Mouse (Mus musculus): Measurements from ENCODE around the gene Agr3. TPM values are rescaled to one million over a fixed set of nuclear protein-coding genes. Genes with fewer than 3 reads are reported as not detected.

The Agr3 gene
- polyA plus RNA-seq (2016; fragmentation: Nextera tagmentation; extraction: Ambion mirVana): not detected in 2 replicates

- Histone ChIP-seq H3K27ac (no peak within 1 kb of the TSS), H3K9me3 (replicated peaks) (no peaks in the 10 kb centered on the region), H3K4me3 (no peak within 1 kb of the TSS), H3K4me1 (no peaks in the 10 kb centered on the region), H3K36me3 (no peaks in the 10 kb centered on the region), H3K27me3 (ENCODE audit: low read depth, poor library complexity, severe bottlenecking) (no peaks in the 10 kb centered on the region)
- DNase-seq (ENCODE audit: low spot score): no peak
- 92% methylated on average over 9 of the region's 9 CpGs for WGBS
Observed at GRCm38 (mm10) chr12:35925402-35925801, at the start of gene Agr3. Gene Agr3 (plus strand): TSS chr12:35925620.

- Histone ChIP-seq H3K4me3 (no peak overlapping the region), H3K4me1 (no peaks in the 10 kb centered on the region), H3K27ac (no peak overlapping the region), H3K36me3 (no peaks in the 10 kb centered on the region), H3K27me3 (ENCODE audit: low read depth, poor library complexity, severe bottlenecking) (no peaks in the 10 kb centered on the region), H3K9me3 (replicated peaks) (no peaks in the 10 kb centered on the region)
- no peak for DNase-seq (ENCODE audit: low spot score)
- WGBS: 60% methylated on average over 9 of the region's 9 CpGs
Observed at GRCm38 (mm10) chr12:35884892-35885558, 40.4 kb upstream of the Agr3 start.

GRCm38 (mm10) chr12:35889383-35889782, 36.0 kb upstream of the Agr3 start:
- Histone ChIP-seq H3K27ac (no peak overlapping the region), H3K4me1 (peaks cover 4% of the 10 kb centered on the region), H3K4me3 (no peak overlapping the region), H3K36me3 (no peaks in the 10 kb centered on the region), H3K9me3 (replicated peaks) (no peaks in the 10 kb centered on the region), H3K27me3 (ENCODE audit: low read depth, poor library complexity, severe bottlenecking) (no peaks in the 10 kb centered on the region)
- DNase-seq (ENCODE audit: low spot score): no peak
- 85% methylated on average over 2 of the region's 2 CpGs for WGBS

- Histone ChIP-seq H3K4me3 (no peak overlapping the region), H3K36me3 (no peaks in the 10 kb centered on the region), H3K27ac (no peak overlapping the region), H3K4me1 (peaks cover 7% of the 10 kb centered on the region), H3K9me3 (replicated peaks) (no peaks in the 10 kb centered on the region), H3K27me3 (ENCODE audit: low read depth, poor library complexity, severe bottlenecking) (no peaks in the 10 kb centered on the region)
- 78% methylated on average over 2 of the region's 2 CpGs for WGBS
- DNase-seq (ENCODE audit: low spot score): no peak
Observed at GRCm38 (mm10) chr12:35890756-35891155, 34.7 kb upstream of the Agr3 start.

- Histone ChIP-seq H3K4me3 (no peak overlapping the region), H3K27ac (no peak overlapping the region), H3K9me3 (replicated peaks) (no peaks in the 10 kb centered on the region), H3K27me3 (ENCODE audit: low read depth, poor library complexity, severe bottlenecking) (no peaks in the 10 kb centered on the region), H3K36me3 (no peaks in the 10 kb centered on the region), H3K4me1 (peaks cover 7% of the 10 kb centered on the region)
- DNase-seq (ENCODE audit: low spot score): no peak
- 48% methylated on average over 6 of the region's 6 CpGs for WGBS
Observed at GRCm38 (mm10) chr12:35894304-35894900, 31.0 kb upstream of the Agr3 start.

GRCm38 (mm10) chr12:35895875-35896763, 29.3 kb upstream of the Agr3 start:
- Histone ChIP-seq H3K36me3 (no peaks in the 10 kb centered on the region), H3K4me1 (peaks cover 7% of the 10 kb centered on the region), H3K27ac (no peak overlapping the region), H3K9me3 (replicated peaks) (no peaks in the 10 kb centered on the region), H3K27me3 (ENCODE audit: low read depth, poor library complexity, severe bottlenecking) (no peaks in the 10 kb centered on the region), H3K4me3 (peak overlapping the region; percentile 42)
- 32% methylated on average over 20 of the region's 20 CpGs for WGBS
- DNase-seq (ENCODE audit: low spot score): peak; percentile 64

GRCm38 (mm10) chr12:35896764-35897282, 28.6 kb upstream of the Agr3 start:
- no peaks in the 10 kb centered on the region for H3K36me3 ChIP-seq
- H3K27ac ChIP-seq: no peak overlapping the region
- H3K4me1 ChIP-seq: peaks cover 7% of the 10 kb centered on the region
- 25% methylated on average over 4 of the region's 4 CpGs for WGBS
- H3K4me3 ChIP-seq: peak overlapping the region; percentile 42
- H3K27me3 ChIP-seq (ENCODE audit: low read depth, poor library complexity, severe bottlenecking): no peaks in the 10 kb centered on the region
- DNase-seq (ENCODE audit: low spot score): no peak
- no peaks in the 10 kb centered on the region for H3K9me3 ChIP-seq (replicated peaks)

- no peak overlapping the region for H3K27ac ChIP-seq
Observed at GRCm38 (mm10) chr12:35910632-35911031, 14.8 kb upstream of the Agr3 start.

GRCm38 (mm10) chr12:35915813-35916212, 9.6 kb upstream of the Agr3 start:
- Histone ChIP-seq H3K27me3 (ENCODE audit: low read depth, poor library complexity, severe bottlenecking) (no peaks in the 10 kb centered on the region), H3K4me1 (no peaks in the 10 kb centered on the region), H3K4me3 (no peak overlapping the region), H3K27ac (no peak overlapping the region), H3K36me3 (no peaks in the 10 kb centered on the region), H3K9me3 (replicated peaks) (no peaks in the 10 kb centered on the region)
- DNase-seq (ENCODE audit: low spot score): no peak

More at GRCm38 (mm10) chr12:35910632-35911031, 14.8 kb upstream of the Agr3 start:
- Histone ChIP-seq H3K4me3 (no peak overlapping the region), H3K4me1 (no peaks in the 10 kb centered on the region), H3K27me3 (ENCODE audit: low read depth, poor library complexity, severe bottlenecking) (no peaks in the 10 kb centered on the region), H3K36me3 (no peaks in the 10 kb centered on the region), H3K9me3 (replicated peaks) (no peaks in the 10 kb centered on the region)
- no peak for DNase-seq (ENCODE audit: low spot score)
- 76% methylated on average over 1 of the region's 1 CpGs for WGBS

GRCm38 (mm10) chr12:35916467-35916866, 9.0 kb upstream of the Agr3 start:
- H3K9me3 ChIP-seq (replicated peaks): no peaks in the 10 kb centered on the region
- no peaks in the 10 kb centered on the region for H3K36me3 ChIP-seq
- no peaks in the 10 kb centered on the region for H3K4me1 ChIP-seq
- no peaks in the 10 kb centered on the region for H3K27me3 ChIP-seq (ENCODE audit: low read depth, poor library complexity, severe bottlenecking)
- no peak overlapping the region for H3K4me3 ChIP-seq
- no peak overlapping the region for H3K27ac ChIP-seq
- no peak for DNase-seq (ENCODE audit: low spot score)
- 65% methylated on average over 1 of the region's 1 CpGs for WGBS

- no peak overlapping the region for H3K4me3 ChIP-seq
- H3K9me3 ChIP-seq (replicated peaks): no peaks in the 10 kb centered on the region
- no peak overlapping the region for H3K27ac ChIP-seq
- 75% methylated on average over 1 of the region's 1 CpGs for WGBS
- H3K27me3 ChIP-seq (ENCODE audit: low read depth, poor library complexity, severe bottlenecking): no peaks in the 10 kb centered on the region
- DNase-seq (ENCODE audit: low spot score): no peak
- H3K4me1 ChIP-seq: no peaks in the 10 kb centered on the region
- H3K36me3 ChIP-seq: no peaks in the 10 kb centered on the region
Observed at GRCm38 (mm10) chr12:35918031-35918430, 7.4 kb upstream of the Agr3 start.

- H3K36me3 ChIP-seq: no peaks in the 10 kb centered on the region
- H3K4me1 ChIP-seq: no peaks in the 10 kb centered on the region
- H3K4me3 ChIP-seq: no peak overlapping the region
- DNase-seq (ENCODE audit: low spot score): no peak
- no peak overlapping the region for H3K27ac ChIP-seq
- no peaks in the 10 kb centered on the region for H3K9me3 ChIP-seq (replicated peaks)
- 76% methylated on average over 2 of the region's 2 CpGs for WGBS
- H3K27me3 ChIP-seq (ENCODE audit: low read depth, poor library complexity, severe bottlenecking): no peaks in the 10 kb centered on the region
Observed at GRCm38 (mm10) chr12:35927804-35928203, 2.4 kb downstream of the Agr3 start.

GRCm38 (mm10) chr12:35932816-35933215, 7.4 kb downstream of the Agr3 start:
- Histone ChIP-seq H3K36me3 (no peaks in the 10 kb centered on the region), H3K9me3 (replicated peaks) (no peaks in the 10 kb centered on the region), H3K27ac (no peak overlapping the region), H3K4me1 (no peaks in the 10 kb centered on the region), H3K27me3 (ENCODE audit: low read depth, poor library complexity, severe bottlenecking) (no peaks in the 10 kb centered on the region), H3K4me3 (no peak overlapping the region)
- DNase-seq (ENCODE audit: low spot score): no peak

All from limb, embryonic 10.5 days (tissue).